1 mouse cellular context compared by ENCODE assay signal in genomic region chr15:102283648-102284047, GRCm38 (mm10).
TF ChIP-seq lines count a peak whose summit lies in the region.

No protein-coding gene starts in this region.

TF ChIP-seq in MEL, 35 proteins besides CTCF, POLR2A, EP300 and RAD21 (continued from another document):
- TF ChIP-seq MAZ (IDR thresholded peaks at IDR 0.05; ENCODE audit: low read depth, low read length), result no peak
- TF ChIP-seq TAL1 (IDR thresholded peaks at IDR 0.05; ENCODE audit: low read length), result no peak
- no peak for TF ChIP-seq CHD1 (IDR thresholded peaks at IDR 0.05; ENCODE audit: low read depth, low read length)
- 0 out of 2 replicates have a peak, but pooled peaks have one; percentile 67 for TF ChIP-seq MYC (IDR thresholded peaks at IDR 0.05; ENCODE audit: low read depth, low read length)
- TF ChIP-seq ETS1 (IDR thresholded peaks at IDR 0.05; ENCODE audit: low read depth, low read length), result peak; percentile 85
- TF ChIP-seq ZKSCAN1 (IDR thresholded peaks at IDR 0.05; ENCODE audit: low read depth, low read length), result no peak; the same call in 1 of the 2 replicates
- TF ChIP-seq BHLHE40 (IDR thresholded peaks at IDR 0.05; ENCODE audit: borderline replicate concordance, low read depth, low read length), result no peak
- no peak for TF ChIP-seq ZC3H11A (IDR thresholded peaks at IDR 0.05; ENCODE audit: low read depth, low read length)
- no peak for TF ChIP-seq JUND (IDR thresholded peaks at IDR 0.05; ENCODE audit: low read depth, low read length)
- TF ChIP-seq ZMIZ1 (IDR thresholded peaks at IDR 0.05; ENCODE audit: low read depth, low read length), result no peak
- 0 out of 2 replicates have a peak, but pooled peaks have one; percentile 41 for TF ChIP-seq TCF12 (IDR thresholded peaks at IDR 0.05; ENCODE audit: low read depth, low read length)
- no peak for TF ChIP-seq HCFC1 (IDR thresholded peaks at IDR 0.05; ENCODE audit: low read depth, low read length)
- TF ChIP-seq MXI1 (IDR thresholded peaks at IDR 0.05; ENCODE audit: low read depth, low read length), result peak; percentile 74; the same call in 1 of the 2 replicates
- TF ChIP-seq KAT2A (conservative IDR thresholded peaks at IDR 0.05; ENCODE audit: low read depth, low read length), result no peak
- TF ChIP-seq USF2 (IDR thresholded peaks at IDR 0.05; ENCODE audit: borderline replicate concordance in 1 of 2, insufficient read depth in 1 of 2, low read depth in 1 of 2, low read length in 2 of 2), result no peak
- no peak for TF ChIP-seq TBP (IDR thresholded peaks at IDR 0.05; ENCODE audit: low read depth, low read length)
- peak; percentile 65 for TF ChIP-seq RCOR1 (IDR thresholded peaks at IDR 0.05; ENCODE audit: low read depth, low read length)
- no peak for TF ChIP-seq MAFK (IDR thresholded peaks at IDR 0.05; ENCODE audit: borderline replicate concordance, low read depth, low read length)
- TF ChIP-seq SMC3 (IDR thresholded peaks at IDR 0.05; ENCODE audit: low read depth, low read length), result no peak
- no peak for TF ChIP-seq NELFE (IDR thresholded peaks at IDR 0.05; ENCODE audit: low read depth, low read length)
- TF ChIP-seq POLR2AphosphoS2 (IDR thresholded peaks at IDR 0.05; ENCODE audit: low read length), result no peak
- peak; percentile 36; the same call in 1 of the 2 replicates for TF ChIP-seq MAX (IDR thresholded peaks at IDR 0.05; ENCODE audit: low read length)
- no peak for TF ChIP-seq GABPA (IDR thresholded peaks at IDR 0.05; ENCODE audit: low read depth, low read length)
- peak; percentile 99 for TF ChIP-seq ZNF384 (IDR thresholded peaks at IDR 0.05; ENCODE audit: low read depth, low read length)
- peak; percentile 91 for TF ChIP-seq SIN3A (IDR thresholded peaks at IDR 0.05; ENCODE audit: low read length)
- no peak for TF ChIP-seq CHD2 (IDR thresholded peaks at IDR 0.05; ENCODE audit: low read length)
- no peak for TF ChIP-seq NRF1 (IDR thresholded peaks at IDR 0.05; ENCODE audit: insufficient read depth, low read depth, low read length, poor library complexity, severe bottlenecking)
- TF ChIP-seq POLR2AphosphoS5 (IDR thresholded peaks at IDR 0.05; ENCODE audit: borderline replicate concordance, low read depth, low read length), result no peak
- no peak for TF ChIP-seq UBTF (IDR thresholded peaks at IDR 0.05; ENCODE audit: borderline replicate concordance, insufficient read depth, low read depth, low read length)
- peak; percentile 71 for TF ChIP-seq GATA1 (IDR thresholded peaks at IDR 0.05; ENCODE audit: low read depth, low read length)
- no peak for TF ChIP-seq MEF2A (IDR thresholded peaks at IDR 0.05; ENCODE audit: extremely low read depth, insufficient replicate concordance, low read depth, low read length, poor library complexity, severe bottlenecking)
- no peak for TF ChIP-seq E2F4 (IDR thresholded peaks at IDR 0.05; ENCODE audit: borderline replicate concordance, low read depth, low read length)
- TF ChIP-seq ELF1 (IDR thresholded peaks at IDR 0.05; ENCODE audit: low read depth, low read length), result 0 out of 2 replicates have a peak, but pooled peaks have one; percentile 40
- TF ChIP-seq USF1 (IDR thresholded peaks at IDR 0.05; ENCODE audit: low read depth, low read length), result no peak
